Mouse (Mus musculus) G1E-ER4 (cell line): Measurements from ENCODE around the gene Zbtb32. TPM values are rescaled to one million over a fixed set of nuclear protein-coding genes. Genes with fewer than 3 reads are reported as not detected.

ENCODE experiments used
- GATA1 ChIP-seq: IDR thresholded peaks from one replicate; pipeline ENCODE4 v1.8.0; 2012; ENCODE audit warnings: low read length, inconsistent platforms
- polyA plus RNA-seq: library from polyadenylated mRNA; stranded (reverse); fragments of >175 nt; gene quantifications from 2 replicates; pipeline ENCODE4 v1.2.3, GENCODE M21; 2012

Zbtb32 gene
- 0.31 and 0.49 TPM in 2 replicates for polyA plus RNA-seq

GRCm38 (mm10) chr7:30598786-30599185 lies at the start of gene Zbtb32:
Zbtb32 (minus strand) TSS chr7:30598909.
- no peak for TF ChIP-seq GATA1

GRCm38 (mm10) chr7:30639083-30639482 lies 40.4 kb upstream of the Zbtb32 start:
- no peak for TF ChIP-seq GATA1

DNA sequence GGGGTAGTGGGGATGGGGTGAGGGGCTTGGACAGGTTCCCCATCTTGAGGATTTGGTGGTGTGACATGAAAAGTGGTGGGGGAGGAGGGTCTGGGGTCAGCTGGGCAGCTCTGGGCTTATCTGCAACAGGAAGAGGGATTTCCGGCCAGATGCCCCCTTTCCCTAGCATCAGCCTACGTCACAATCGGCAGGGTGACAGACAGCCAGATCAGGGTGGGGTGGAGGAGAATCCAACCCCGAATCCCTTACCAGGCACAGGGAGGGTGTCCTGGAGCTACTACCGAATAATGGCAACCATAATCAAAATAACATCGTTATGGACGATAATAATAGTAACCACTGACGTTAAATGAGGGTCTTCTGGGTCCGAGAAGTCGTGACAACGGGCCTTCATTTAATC lies 37.7 kb upstream of the Zbtb32 start:
- no peak for TF ChIP-seq GATA1

DNA sequence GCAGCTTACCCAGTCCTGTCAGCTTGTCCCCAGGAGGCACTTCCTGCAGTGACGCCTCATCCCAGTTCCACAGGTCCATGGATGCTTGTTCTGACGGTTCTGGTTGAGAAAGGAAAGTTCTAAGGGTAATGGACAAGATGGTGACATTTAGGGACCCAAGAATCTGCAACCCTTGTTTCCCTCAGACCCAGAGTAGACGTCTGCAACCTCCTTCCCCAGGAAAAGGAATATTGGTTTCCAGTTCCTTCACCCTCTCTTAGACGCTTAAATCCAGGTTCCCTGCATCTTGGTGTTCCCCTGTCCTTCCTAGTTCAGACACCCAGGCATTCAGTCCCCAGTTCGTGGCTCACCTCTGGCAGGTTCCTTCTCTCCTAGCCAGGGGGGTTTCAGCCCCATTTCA lies 37.0 kb upstream of the Zbtb32 start, which contains the start of gene Etv2:
Etv2 (minus strand) TSS at position 101 of the 400 bp plus-strand sequence.
- TF ChIP-seq GATA1 = no peak

GRCm38 (mm10) chr7:30634621-30635020 lies 35.9 kb upstream of the Zbtb32 start:
- no peak for TF ChIP-seq GATA1

DNA sequence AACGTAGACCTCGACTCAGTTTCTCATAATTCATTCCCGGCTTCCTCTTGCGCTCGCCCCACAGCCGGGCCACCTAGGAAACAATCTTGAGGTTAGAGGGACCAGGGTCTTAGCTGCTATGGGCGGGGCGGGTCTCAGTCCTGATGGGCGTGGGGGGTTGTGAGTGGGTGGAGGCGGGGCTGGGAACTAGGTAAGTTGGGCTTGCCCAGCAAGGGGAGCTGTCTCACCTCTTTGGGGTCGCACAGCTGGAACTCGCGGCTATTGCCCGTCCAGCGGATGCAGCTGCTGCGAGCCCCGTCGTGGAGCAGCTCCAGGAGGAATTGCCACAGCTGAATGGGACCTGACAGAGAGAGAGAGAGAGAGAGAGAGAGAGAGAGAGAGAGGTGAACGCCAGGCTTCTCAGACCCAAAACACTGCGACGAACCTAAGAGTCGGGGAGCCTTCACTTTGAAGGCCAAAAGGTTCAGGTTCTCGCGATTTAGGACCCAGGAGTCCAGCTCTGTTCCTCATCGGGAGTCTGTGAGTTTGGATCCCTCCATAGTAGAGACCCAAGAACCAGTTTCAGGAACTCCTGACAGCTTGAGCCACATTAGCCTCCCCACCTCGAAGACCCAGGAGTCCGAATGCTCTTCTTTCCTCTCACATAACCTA lies 35.2 kb upstream of the Zbtb32 start:
- TF ChIP-seq GATA1 = no peak

- no peak for TF ChIP-seq GATA1
These were observed 30.3 kb upstream of the Zbtb32 start for GRCm38 (mm10) chr7:30629013-30629412.

DNA sequence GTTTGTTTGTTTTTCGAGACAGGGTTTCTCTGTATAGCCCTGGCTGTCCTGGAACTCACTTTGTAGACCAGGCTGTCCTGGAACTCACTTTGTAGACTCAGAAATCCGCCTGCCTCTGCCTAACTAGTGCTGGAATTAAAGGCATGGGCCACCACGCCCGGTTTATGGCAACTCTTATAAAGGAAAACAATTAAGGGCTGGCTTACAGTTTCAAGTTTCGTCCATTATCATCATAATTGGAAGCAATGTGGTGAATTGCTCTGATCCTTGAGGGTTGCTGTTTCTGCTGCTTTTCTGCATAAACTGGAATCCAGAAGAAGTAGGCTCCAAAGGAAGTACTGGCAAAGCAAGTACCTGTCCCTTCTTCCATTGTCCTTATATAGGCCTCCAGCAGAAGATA lies 27.9 kb upstream of the Zbtb32 start:
- no peak for TF ChIP-seq GATA1

- TF ChIP-seq GATA1 = no peak
These were observed 27.0 kb upstream of the Zbtb32 start, which contains the start of gene Cox6b1 for GRCm38 (mm10) chr7:30625530-30626384. Cox6b1 (minus strand) TSS chr7:30626151.

DNA sequence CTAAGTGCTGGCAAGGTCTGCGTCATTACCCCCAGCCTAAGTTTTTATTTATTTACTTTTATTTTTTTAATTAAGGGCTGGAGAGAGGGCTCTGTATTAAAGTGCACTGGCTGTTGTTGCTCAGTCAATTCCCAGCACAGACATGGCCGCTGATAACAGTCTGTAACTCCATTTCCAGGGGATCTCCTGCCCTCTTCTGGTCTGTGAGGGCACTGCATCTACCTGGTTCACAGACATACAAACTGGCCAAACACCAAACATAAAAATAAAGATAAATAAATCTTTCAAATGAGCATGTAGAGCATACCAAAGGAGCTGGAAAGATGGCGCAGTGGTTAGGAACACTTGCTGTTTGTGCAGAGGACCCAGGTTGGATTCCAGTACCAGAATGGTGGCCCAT lies 20.5 kb upstream of the Zbtb32 start:
- TF ChIP-seq GATA1 = no peak

- no peak for TF ChIP-seq GATA1
These were observed 19.9 kb upstream of the Zbtb32 start for GRCm38 (mm10) chr7:30618658-30619057.

- TF ChIP-seq GATA1 = no peak
These were observed 16.5 kb upstream of the Zbtb32 start for GRCm38 (mm10) chr7:30615049-30615760.

GRCm38 (mm10) chr7:30614454-30614853 lies 15.7 kb upstream of the Zbtb32 start:
- no peak for TF ChIP-seq GATA1

- no peak for TF ChIP-seq GATA1
These were observed 14.9 kb upstream of the Zbtb32 start for GRCm38 (mm10) chr7:30613529-30614112.

DNA sequence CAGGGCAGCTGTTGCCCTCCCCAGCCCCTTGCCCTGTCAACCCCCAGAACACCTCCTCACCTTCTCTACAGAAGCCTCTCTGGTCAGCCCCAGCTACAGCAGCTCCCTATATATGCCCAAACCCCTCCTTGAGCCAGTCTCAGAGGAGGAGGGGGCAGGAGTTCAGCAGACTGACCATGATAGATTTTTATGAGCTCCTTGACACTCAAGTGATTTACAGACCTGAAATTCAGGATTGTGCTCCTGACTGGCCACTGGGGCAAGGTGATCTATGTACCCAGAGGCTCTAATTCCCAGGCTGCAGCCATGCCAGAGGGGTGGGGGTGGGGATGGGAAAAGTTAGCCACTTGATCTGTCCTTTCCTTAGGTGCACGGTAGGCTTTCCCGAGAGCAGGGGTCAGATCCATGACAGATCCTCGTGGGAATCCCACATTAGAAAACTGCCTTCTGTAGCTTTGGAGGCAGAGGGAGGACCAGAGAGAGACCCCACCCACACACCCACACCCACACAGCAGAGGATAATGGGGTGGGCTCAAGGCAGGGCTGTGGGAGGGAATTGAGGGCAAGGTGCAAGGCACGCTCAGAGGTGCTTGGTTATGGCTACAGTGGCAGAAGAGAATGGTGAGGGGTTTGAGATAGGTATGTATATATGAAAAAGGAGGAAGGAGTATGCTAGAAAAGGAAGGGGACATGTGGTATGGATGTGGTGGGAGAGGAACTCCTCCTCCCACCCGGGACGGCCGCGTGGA lies 14.1 kb upstream of the Zbtb32 start, which contains the start of gene Upk1a:
Upk1a (minus strand) TSS at position 194 of the 749 bp plus-strand sequence.
- no peak for TF ChIP-seq GATA1
